Mouse (Mus musculus): Measurements from ENCODE around the gene Hes2.

Hes2 gene

DNA sequence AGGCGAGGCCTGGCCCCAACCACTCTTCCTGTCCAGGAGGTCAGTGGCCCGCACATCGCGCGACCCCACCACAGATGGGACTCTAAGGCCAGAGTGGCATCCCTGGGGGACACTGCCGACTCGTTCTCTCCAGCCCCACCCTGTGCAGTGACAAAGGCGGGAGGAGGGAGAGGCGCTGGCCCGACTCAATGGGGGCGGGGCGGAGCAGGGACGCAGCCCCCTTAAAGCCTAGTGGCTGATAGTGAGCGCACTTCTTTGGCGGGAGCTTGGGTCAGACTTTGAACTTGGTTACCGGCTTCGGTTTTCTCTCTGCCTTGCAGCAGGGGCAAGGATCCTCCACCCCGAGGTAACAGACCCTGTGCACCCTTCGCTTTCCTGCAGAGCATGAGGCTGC, 615 bp downstream of the Hes2 start:
- DNase-seq (ENCODE audit: low spot score), result no peak

DNA sequence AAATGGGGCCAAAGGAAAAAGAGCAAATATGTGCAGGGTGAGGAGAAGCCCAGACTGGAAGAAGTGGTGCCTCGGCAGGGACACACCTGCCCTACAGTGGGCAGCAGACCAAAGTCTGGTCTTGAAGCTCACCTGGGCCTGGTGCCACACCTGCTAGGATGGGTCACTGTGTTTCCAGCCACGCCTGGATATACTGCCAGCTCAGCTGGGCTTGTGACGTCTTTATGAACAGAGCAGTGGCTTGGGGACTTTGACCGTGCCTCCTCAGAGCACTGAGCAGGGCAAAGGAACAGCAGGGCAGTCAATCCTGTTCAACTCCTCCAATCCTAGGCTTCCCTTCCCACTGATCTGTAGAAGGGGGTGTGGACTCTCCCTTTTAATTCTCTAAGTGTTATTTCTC, 2.1 kb downstream of the Hes2 start:
- no peak for DNase-seq (ENCODE audit: low spot score)

DNA sequence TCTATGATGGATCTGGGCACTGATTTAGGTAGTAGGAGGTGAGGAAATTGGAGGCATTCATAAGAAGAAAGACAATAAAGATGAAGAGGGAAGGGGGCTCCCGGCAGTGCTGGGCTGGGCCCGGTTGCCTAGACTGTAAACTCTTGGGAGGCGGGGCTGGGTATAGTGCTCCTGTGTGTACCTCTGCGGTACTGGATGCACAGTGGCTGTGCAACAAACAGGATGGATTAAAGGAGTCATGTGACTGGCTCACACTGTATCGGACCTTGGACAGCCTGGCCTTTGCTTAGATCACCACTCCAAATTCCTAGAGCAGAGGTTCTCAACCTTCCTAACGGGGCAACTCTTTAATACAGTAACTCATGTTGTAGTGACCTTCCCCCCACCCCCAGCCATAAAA, 2.9 kb downstream of the Hes2 start:
- no peak for DNase-seq (ENCODE audit: low spot score)

DNA sequence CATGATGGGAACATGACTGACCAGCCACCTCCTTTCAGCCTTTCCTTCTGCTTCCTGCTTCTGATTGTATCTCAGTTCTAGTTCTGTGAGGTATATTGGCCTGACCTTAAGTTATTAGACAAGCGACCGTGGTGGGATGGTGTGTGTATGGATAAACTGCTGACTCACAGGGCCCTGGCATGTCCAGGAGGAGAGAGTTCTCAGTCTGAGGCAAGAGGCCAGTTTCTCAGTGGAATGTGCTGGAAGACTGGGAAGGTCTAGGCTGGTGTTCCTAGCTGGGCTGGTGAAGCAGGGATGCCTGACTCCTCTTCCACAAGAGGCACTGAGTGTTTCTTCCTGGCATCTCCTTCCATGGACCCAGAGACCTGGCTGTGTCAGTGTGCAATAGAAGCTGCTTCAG, 4.1 kb downstream of the Hes2 start:
- no peak for DNase-seq (ENCODE audit: low spot score)

DNA sequence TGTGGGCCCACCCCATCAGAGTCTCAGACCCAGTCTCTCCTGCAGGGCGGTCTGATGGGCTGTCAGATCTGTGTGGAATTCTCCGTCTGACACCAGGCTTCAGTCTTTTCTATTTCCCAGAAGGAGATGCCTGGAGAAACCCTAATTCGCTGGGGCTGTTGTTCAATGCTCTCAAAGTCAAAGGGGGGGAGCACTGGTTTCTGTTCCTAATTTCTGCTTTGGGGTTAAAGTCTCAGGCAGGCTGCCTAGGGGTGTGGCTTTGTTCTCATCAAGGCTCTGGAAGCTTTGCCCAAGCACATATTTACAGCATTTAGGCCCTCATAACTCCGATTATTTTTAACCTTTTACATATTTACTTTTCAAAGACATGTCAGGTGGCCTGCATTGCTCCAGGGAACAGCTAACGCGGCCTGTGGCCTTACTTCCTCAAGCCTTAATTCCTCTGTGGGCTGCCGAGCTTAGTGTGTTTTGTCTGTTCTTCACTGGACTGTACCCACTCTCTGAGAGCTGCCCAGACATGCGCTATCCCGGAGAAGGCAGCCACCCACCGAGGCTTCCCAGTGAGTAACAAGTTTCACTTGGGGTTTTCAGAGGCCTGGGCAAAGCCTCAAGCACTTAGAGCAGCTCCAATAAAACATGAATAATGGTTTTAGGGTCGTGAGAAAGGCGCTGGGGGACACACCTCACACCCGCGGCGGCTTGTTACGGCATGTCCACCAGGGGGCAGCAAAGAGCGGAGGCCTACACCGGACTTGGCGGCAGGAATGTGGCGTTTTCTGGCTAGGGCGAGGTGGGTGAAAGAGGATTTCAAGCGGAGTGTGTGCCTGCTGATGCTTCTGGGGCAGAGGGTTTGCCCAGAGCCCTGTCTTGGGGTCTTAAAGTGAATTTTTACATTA, 6.6 kb downstream of the Hes2 start:
- peak; percentile 65 for DNase-seq (ENCODE audit: low spot score)

DNA sequence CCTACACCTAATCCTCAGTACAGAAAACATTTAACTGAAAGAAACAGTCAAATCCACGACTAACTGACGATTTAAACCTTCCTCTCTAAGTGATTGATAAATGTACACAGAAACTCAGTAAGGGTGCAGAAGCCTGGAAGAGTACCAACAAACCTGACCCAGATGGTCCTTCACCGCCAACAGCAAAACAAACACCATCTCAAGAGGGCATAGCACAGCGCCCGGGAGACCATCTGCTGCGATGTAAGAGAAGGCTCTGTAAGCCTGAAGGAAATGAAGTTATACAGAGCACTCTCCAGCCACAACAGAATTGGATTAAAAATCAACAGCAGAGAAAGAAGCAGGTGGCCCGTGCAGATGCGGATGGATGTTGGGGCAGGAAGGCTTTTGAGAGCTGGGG, 9.4 kb downstream of the Hes2 start:
- no peak for DNase-seq (ENCODE audit: low spot score)

DNA sequence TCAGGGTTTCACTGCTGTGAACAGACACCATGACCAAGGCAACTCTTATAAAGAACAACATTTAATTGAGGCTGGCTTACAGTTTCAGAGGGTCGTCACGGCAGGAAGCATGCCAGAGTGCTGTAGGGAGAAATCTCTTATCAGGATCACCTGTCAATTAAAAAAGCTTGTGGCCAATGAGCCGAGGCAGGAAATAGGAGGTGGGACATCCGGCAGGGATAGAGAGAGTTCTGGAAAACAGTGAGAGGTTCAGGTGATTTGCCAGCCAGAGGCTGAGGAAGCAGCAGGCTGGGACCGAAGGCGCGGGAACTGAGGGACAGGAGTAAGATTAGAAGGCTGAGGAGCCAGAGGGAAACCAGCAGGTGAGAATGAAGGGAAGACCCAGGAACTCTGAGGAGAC, 10.4 kb downstream of the Hes2 start:
- DNase-seq (ENCODE audit: low spot score), result no peak

DNA sequence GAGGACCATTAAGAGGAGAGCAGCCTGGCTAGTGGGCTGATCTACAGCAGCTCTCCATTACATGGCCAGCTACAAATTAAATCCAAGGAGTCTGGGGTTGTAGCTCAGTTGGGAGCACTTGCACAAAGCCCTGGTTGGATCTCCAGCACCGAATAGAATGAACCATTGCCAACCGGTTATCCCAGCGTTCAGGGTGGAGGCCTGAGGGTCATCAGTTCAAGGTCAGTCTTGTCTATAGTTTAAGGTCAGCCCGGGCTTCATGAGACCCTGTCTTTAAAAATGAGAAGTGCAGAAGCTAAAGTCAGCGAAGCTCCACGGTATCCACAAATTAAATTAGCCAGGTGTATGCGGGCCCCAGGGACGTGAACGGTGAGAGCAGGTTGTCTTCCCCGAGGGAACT, 11.6 kb downstream of the Hes2 start:
- DNase-seq (ENCODE audit: low spot score), result no peak

DNA sequence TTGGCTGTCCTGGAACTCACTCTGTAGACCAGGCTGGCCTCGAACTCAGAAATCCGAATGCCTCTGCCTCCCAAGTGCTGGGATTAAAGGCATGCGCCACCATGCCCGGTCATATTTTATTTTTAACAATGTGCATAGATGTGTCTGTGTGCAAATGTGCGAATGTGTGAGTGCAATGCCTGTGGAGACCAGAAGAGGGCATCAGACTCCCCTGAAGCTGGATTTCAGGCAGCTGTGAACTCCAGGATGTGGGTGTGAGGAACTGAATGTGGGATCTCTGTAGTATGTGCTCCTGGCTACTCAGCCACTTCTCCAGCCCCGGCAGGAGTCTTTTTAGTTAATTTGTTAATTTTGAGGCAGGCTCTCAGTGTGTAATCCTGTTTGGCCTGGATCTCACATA, 12.9 kb downstream of the Hes2 start:
- no peak for DNase-seq (ENCODE audit: low spot score)

DNA sequence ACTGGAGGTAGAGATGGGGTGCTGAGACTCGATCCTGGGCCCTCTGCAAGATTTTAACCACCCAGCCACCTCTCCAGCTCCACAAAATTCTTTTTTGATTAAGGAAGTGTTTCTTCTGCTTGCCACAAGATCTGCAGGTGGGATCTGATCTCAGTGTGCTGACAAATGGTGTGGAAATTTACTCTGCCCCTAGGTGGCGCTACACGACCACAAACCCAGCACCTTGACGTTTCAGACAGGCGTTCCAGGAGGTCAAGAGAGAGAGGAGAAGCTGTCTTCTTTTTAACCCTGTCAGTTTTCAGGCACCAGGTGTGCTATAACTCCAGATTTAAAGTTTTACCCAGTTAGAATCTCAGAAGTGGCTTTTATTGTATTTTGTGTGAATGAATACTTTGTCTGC, 14.4 kb downstream of the Hes2 start:
- peak; percentile 91 for DNase-seq (ENCODE audit: low spot score)

DNA sequence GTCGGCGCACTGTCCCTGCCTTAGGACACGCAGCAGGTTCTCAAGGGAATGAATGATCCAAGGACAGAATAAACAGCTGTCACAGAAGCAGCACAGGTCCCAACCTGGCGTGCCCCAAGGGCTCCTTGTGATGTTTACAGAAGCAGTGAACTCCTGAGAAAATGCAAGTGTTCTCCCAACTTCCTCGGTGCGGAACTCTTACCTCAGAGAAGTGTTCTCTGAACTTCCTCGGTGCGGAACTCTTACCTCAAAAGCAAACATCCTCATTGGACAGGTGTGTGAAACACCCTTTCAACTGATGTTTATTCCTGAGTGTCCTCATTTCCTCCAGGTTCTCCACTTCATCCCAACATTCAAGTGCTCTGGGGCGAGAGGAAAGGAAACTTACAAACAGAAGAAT, 15.3 kb downstream of the Hes2 start:
- no peak for DNase-seq (ENCODE audit: low spot score)

DNA sequence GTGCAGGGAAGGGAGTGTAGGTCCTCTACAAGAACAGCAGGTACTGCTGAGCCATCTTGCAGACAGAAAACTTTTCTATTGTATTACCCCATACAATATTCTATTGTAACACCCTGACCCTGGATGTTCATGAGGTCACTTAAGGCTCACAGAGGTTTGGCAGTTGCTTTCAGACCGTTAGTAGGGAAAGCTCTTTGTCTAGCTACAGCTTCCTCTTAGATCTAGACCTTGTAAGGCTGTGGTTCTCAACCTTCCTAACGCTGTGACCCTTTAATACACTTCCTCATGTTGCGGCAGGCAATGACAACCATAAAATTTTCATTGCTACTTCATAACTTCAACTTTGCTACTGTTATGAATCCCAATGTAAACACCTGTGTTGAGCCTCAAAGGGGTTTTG, 18.0 kb downstream of the Hes2 start:
- no peak for DNase-seq (ENCODE audit: low spot score)

DNA sequence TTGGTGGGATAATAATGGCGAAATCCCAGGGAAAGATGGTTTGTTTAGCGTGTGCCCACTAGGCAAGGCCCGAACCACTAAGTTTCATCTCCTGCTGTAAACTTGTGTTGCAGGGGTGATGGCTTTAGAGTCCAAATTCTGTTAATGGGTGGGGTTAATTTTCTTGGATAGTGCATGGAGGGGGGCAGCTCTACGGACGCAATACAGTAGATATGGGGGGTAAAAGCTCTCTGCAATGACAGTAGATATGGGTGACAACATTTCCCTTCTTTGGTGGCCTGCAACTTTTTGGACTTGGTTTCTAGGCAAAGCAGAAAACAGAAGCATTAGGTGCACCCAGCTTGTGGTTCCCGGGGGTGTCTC, 18.5 kb downstream of the Hes2 start:
- no peak for DNase-seq (ENCODE audit: low spot score)

DNA sequence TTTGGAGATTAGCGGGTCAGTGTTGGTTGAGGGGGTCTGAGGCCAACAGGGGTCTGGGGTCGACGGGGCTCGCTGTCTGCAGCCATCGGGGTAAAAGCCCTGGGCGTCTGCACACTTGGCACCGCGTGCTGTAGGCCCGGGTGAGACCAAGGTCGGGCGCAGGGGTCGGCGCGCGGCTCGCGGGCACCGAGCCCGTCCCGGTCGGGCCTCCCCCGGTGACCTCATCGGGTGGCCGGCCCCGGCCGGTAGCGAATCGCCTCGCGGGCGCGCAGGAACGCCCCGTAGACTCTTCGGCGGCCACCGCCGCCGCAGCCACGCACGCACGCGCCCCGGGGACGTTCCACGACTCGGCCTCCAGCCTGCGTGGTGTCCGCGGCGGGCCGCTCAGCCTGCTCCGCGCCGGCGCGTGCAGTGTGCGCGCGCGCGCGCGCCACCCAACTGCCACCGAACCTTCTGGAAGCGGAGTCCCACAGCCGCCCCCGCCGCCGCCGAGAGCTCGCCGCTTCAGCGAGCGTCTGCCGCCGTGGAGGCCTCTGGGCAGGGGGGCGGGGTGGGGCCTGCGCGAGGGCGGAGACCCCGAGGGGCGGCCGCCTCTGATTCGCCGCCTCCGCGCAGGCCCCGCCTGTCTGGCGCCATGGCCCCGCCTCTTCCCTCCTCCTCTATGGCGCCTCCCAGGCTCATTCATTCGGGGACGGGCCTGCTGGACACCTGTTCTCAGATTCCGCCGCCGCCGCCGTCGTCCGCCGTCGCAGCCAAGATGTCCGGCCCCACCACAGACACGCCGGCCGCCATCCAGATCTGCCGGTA, 19.1 kb downstream of the Hes2 start, which contains the start of gene Acot7:
TSS of gene Acot7 (plus strand) at position 598 of the 807 bp plus-strand sequence.
- DNase-seq (ENCODE audit: low spot score), result peak; percentile 92

DNA sequence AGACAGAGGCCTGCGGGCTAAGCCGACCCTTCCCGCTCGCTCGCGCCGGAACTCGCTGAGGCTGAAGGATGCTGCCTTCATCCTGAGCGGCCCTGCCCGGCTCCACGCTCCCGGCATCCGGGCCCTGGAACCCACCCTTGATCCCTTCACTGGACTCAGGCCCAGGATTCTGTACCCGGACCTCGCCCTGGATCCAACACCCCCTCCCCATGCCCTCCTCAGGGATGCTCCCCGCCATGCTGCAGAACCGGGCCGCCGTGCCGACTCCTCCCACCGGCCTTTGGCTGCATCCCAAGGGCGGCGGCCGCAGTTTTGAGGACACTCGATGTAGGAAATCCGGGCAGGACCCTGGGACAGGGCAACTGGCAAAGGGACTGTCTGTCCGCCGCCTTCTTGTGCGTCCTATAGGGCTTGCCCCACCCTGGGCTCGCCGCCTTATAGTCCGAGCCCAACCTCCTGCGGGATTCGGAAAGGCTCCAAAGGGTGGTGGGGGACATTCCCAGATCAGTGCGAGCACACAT, 19.7 kb downstream of the Hes2 start:
- DNase-seq (ENCODE audit: low spot score), result peak; percentile 49

DNA sequence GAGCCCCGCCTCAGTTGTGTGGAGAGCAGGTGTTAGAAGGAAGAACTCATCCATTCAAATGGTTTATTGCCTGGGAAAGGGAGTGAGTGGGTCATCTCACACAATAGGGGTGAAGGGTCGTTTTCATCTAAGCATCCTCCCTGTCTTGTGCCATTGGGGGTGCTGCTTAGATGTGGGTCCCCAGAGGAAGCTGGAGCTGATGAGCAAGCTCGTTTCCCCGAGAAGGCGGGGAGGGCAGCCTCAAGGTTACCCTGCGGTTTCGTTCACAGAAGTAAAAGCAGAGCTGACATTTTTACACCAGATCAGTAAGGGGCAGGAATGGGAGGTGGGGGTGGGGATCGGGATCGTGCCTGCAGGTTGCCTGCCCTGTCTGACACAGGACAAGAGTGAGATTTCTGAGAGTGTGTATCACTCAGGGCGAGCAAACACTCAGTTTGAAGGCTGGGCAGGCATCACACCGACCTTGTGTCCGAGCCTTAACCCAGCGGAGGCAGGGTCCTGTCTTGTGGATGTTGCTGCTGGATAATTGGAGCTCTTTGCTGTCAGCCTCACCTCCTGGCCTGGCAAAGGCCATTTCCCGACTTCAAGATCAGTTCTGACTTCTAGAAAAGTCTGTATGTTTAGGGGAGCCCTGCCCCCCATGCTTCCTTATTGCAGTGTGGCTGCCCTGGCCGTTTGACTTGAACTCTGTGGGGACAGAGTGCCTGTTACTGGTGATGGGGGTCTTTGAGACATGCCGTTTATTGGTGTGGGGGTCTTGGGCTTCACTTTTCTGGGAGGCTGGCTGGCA, 20.4 kb downstream of the Hes2 start:
- DNase-seq (ENCODE audit: low spot score), result no peak

DNA sequence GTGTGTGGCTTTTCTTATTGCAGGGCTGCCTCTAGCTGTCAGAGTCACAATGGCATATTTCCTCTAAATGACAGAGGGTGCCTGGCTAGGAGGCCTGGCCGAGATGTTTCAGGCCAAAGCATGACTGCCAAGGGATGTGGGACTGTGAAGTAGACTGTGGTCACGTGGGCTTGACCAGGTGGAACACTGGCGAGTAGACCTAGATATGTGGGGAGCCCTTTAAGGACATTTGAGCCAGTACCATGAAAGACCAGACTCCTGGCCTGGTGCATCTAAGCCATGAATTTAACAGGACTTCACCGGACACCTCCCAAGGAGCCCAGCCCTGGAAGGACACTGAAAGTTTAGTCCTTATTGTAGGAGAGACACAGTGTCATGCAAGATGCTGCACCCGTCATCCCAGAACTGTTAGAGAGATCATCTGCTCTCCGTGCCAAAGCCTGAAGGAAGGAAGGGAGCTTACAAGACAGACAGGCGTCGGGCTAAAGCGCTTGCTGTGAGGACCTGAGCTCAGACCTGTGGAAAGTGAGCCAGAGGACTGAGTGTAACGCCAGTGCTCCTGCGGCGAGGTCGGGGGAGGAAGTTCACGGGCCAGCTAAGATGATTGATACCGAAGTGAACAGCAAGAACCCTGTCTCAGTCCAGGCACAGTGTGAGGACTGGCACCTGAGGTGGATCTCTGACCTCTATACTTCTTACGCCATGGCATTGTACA, 21.4 kb downstream of the Hes2 start:
- DNase-seq (ENCODE audit: low spot score), result no peak

DNA sequence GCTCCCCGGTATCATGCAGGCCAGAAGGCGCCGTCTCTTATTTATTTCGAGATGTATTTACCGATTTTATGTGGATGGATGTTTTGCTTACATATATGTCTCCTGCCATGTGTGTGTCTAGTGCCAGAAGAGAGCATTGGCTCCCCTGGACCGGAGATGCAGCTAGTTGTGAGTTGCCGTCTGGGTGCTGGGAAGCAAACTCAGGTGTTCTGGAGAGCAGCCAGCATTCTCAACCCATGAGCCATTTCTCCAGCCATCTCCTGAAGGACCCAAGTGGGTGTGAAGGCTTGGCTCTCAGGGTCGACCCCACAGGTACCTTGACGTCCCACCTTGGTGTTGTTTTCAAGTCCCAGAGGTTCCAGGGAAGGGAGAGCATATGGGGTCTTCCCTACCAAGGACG, 23.5 kb downstream of the Hes2 start:
- DNase-seq (ENCODE audit: low spot score), result no peak

DNA sequence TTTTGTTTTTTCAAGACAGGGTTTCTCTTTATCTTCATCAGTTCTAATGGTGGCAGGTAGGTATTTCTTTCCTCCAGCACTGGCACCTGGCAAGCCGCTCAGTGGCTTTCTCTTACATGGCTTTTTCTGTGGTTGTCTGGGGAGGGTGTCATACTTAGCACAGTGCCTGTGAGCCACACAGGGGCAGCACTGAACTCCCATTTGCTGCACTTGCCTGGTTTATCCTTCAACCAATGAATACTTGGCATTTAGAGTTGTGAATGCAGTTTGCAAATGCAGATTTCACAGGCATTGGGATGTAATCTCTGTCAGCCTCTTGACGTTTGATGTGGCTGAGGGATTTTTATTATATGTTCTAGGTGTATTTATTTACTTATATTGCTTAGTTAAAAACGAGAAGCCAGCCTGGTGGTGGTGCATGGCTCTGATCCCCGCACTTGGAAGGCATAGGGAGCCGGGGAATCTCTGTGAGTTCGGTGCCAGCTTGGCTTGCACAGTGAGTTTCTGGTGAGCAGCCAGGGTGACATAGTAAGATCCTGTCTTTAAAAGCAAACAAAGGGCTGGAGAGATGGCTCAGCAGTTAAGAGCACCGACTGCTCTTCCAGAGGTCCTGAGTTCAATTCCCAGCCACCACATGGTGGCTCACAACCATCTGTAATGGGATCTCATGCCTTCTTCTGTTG, 25.8 kb downstream of the Hes2 start:
- DNase-seq (ENCODE audit: low spot score), result peak; percentile 69

DNA sequence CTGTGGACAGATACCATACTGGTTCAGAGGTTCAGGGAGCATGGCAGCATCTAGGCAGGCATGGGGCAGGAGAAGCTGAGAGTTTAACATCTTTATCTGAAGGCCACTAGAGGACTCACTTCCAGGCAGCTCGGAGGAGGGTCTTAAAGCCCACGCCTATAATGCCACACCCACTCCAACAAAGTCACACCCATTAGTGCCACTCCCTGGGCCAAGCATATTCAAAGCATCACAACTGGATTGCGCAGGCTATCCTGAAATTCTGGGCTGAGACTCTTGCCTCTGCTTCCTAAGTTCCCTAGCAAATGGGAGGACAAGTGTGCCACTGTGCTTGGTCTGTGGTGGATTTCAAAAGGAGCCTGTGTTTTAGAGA, 26.5 kb downstream of the Hes2 start:
- no peak for DNase-seq (ENCODE audit: low spot score)

Measured in layer of hippocampus, adult 11-12 months (tissue).